Mouse (Mus musculus): ENCODE data around the gene Slco4a1.

Gene Slco4a1

GRCm38 (mm10) chr2:180508455-180509115, 52.5 kb downstream of the Slco4a1 start:
- DNase-seq (ENCODE audit: low spot score in 2 of 2) = no peak

GRCm38 (mm10) chr2:180510867-180511266, 54.8 kb downstream of the Slco4a1 start:
- DNase-seq (ENCODE audit: low spot score in 2 of 2) = no peak

GRCm38 (mm10) chr2:180511875-180512661, 56.0 kb downstream of the Slco4a1 start:
- no peak for DNase-seq (ENCODE audit: low spot score in 2 of 2)

GRCm38 (mm10) chr2:180513019-180513418, 57.0 kb downstream of the Slco4a1 start:
- no peak for DNase-seq (ENCODE audit: low spot score in 2 of 2)

GRCm38 (mm10) chr2:180513835-180514234, 57.8 kb downstream of the Slco4a1 start:
- DNase-seq (ENCODE audit: low spot score in 2 of 2) = no peak

- DNase-seq (ENCODE audit: low spot score in 2 of 2) = no peak
These were observed 65.6 kb downstream of the Slco4a1 start for GRCm38 (mm10) chr2:180521437-180522221.

GRCm38 (mm10) chr2:180522825-180523224, 66.8 kb downstream of the Slco4a1 start:
- DNase-seq (ENCODE audit: low spot score in 2 of 2) = no peak

All from frontal cortex, postnatal 36 days (tissue).